Mouse (Mus musculus) mouse embryonic stem cell (cell line): Measurements from ENCODE around the gene Pinlyp.

Experiments used
- in situ Hi-C, 2 experiments: fragments of 300-500 bp; cut with MboI; formaldehyde crosslinking; loops; 1 replicate in 1 of 2; 3 replicates in 1 of 2; pipeline ENCODE4 v1.14.3; 2019 to 2020; ENCODE audit warnings: low sequenced_read_pairs in 2 of 2, low pct_unique_long_range_greater_than_20kb in 1 of 2, mixed read lengths in 1 of 2; ENCODE audit not compliant: unreplicated experiment in 1 of 2

Gene Pinlyp

GRCm38 (mm10) chr7:24546068-24546614, at the start of gene Pinlyp, which contains the start of gene Xrcc1:
Pinlyp (minus strand) TSS chr7:24546118.
Xrcc1 (plus strand) TSS chr7:24546289.
- in situ Hi-C loops, result no loop called here

- in situ Hi-C loops, result loop anchor here in 1 of 2 experiments (5.0 kb wide), 2 partner anchors 62 to 63 kb away; partner anchors contain the start of gene Irgq
These were observed 49.5 kb upstream of the Pinlyp start for GRCm38 (mm10) chr7:24595464-24595863.

GRCm38 (mm10) chr7:24594309-24594803, 48.4 kb upstream of the Pinlyp start:
- in situ Hi-C loops, result no loop called here

GRCm38 (mm10) chr7:24593621-24594308, 47.8 kb upstream of the Pinlyp start:
- in situ Hi-C loops, result no loop called here

- in situ Hi-C loops, result no loop called here
These were observed 46.9 kb upstream of the Pinlyp start for GRCm38 (mm10) chr7:24592781-24593180.

GRCm38 (mm10) chr7:24592163-24592562, 46.2 kb upstream of the Pinlyp start:
- in situ Hi-C loops, result no loop called here

- in situ Hi-C loops, result no loop called here
These were observed 45.8 kb upstream of the Pinlyp start for GRCm38 (mm10) chr7:24591735-24592134.

GRCm38 (mm10) chr7:24588336-24588735, 42.4 kb upstream of the Pinlyp start:
- in situ Hi-C loops, result no loop called here

GRCm38 (mm10) chr7:24587330-24588105, 41.6 kb upstream of the Pinlyp start, which contains the start of the genes Ethe1 and Zfp575:
Ethe1 (plus strand) TSS chr7:24587543.
Zfp575 (minus strand) TSS chr7:24587641.
- in situ Hi-C loops, result no loop called here

- in situ Hi-C loops, result no loop called here
These were observed 40.9 kb upstream of the Pinlyp start for GRCm38 (mm10) chr7:24586828-24587227.

GRCm38 (mm10) chr7:24585995-24586394, 40.1 kb upstream of the Pinlyp start:
- in situ Hi-C loops, result no loop called here

- in situ Hi-C loops, result no loop called here
These were observed 39.0 kb upstream of the Pinlyp start for GRCm38 (mm10) chr7:24584876-24585275.

GRCm38 (mm10) chr7:24577811-24578210, 31.9 kb upstream of the Pinlyp start:
- in situ Hi-C loops, result no loop called here

GRCm38 (mm10) chr7:24574224-24574796, 28.4 kb upstream of the Pinlyp start:
- in situ Hi-C loops, result no loop called here

GRCm38 (mm10) chr7:24572455-24572854, 26.5 kb upstream of the Pinlyp start:
- in situ Hi-C loops, result no loop called here

- in situ Hi-C loops, result no loop called here
These were observed 25.2 kb upstream of the Pinlyp start for GRCm38 (mm10) chr7:24571071-24571470.

- in situ Hi-C loops, result no loop called here
These were observed 22.6 kb upstream of the Pinlyp start for GRCm38 (mm10) chr7:24568512-24568911.

GRCm38 (mm10) chr7:24566206-24566605, 20.3 kb upstream of the Pinlyp start:
- in situ Hi-C loops, result no loop called here

- in situ Hi-C loops, result no loop called here
These were observed 19.7 kb upstream of the Pinlyp start for GRCm38 (mm10) chr7:24565627-24566026.
